Mouse (Mus musculus) NIH3T3 (cell line): ENCODE measurements around the gene Gm43302.
A peak's percentile ranks its signal among the peaks of the same experiment; 100 is the strongest.
"Not testable (repeated sequence)": the region's sequence is repeated elsewhere in the genome, so short reads cannot be mapped to it uniquely, and the experiment has no call there.

ENCODE experiments used
- DNase-seq: peaks from one replicate; pipeline ENCODE4 v3.0.0-alpha.2; 2012; ENCODE audit warnings: low read depth

The Gm43302 gene

DNA sequence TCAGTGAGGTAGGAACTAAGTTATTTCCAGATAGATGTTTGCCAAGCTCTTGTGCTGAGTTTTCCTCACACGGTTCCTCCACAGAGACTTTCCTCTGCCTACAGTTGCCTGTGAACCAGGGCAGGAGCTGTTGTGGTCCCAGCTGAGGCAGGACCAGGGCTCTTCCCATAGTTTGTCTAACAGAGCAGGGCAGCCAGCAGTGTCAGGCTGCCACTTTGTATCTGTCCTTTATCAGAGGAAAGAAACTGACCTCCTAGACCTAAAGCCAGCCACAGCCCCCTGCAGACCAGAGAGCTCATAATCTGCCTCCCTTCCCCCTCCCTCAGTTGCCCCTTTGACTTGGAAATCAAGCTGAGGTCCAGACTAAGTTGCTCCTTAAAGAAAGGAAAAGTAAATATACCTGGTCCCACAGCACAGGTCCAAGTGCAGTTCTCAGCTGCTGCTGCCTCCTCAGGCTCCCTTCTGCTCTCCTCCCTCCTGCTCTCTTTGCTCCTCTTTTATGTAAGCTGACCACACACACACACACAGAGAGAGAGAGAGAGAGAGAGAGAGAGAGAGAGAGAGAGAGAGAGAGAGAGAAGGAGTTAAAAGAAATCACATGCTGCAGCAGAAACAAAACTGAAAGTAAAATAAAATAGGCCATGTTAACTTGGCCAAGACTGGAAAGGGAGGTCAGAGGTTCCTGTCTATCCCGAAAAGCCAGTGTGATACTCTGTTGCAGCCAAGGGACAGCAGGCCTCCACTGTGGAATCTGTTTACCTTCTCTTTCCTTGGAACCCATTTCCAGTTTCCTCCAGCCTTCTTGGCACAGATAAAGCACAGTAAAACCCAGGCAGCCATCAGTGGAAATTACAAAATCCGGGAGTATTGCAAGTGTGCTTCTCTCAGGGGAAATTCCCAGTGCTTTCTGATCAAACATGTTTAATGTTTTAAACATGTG lies at the start of gene Gm43302, which contains the start of gene Gbp6:
TSS of gene Gm43302 (minus strand) at position 470 of the 940 bp plus-strand sequence.
TSS of gene Gbp6 (minus strand) at position 473 of the 940 bp plus-strand sequence.
- peak; percentile 61 for DNase-seq

GRCm38 (mm10) chr5:105341281-105341680 lies 47.8 kb upstream of the Gm43302 start:
- DNase-seq, result no peak

DNA sequence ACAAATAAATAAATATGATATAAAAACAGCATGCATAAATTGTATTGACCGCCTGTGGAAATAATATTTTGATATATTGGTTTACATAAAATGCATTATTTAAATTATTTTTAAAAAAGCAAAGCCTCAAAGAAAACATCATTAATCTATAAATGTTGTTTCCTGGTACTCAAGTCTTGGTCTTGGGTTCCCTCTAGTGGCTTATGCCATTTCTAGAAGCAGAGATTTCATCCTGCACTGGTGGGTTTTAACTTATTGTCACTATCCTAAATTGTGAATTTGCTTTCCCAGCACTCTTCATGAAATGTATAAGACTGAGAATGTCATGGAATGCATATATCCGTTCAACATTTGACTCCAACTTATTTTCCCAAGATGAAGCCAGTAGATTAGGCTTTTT lies 29.0 kb upstream of the Gm43302 start:
- peak; percentile 56 for DNase-seq

GRCm38 (mm10) chr5:105310941-105311340 lies 17.4 kb upstream of the Gm43302 start:
- no peak for DNase-seq

DNA sequence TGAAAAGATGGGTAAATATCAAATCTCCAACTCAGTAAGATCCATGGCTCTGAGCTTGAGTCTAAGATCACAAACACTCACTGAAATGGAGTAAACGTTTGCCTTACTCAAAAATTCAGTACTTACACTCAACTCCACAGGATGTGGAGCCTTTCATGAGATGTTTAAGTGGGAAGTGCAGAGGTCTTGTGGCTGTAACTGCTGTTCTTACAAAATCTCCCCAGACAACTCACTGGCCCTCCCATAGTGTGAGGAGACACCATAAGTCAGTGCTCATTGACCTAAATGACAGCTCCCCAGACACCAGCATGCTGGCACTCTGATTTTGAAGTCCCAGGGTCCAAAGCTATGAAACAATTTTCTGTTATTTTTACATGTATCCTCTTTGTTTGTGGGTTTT lies 15.7 kb upstream of the Gm43302 start:
- DNase-seq, result not testable (repeated sequence)

- not testable (repeated sequence) for DNase-seq
Observed at GRCm38 (mm10) chr5:105306946-105307345, 13.5 kb upstream of the Gm43302 start.

- DNase-seq, result no peak
Observed at GRCm38 (mm10) chr5:105306159-105306581, 12.7 kb upstream of the Gm43302 start.

DNA sequence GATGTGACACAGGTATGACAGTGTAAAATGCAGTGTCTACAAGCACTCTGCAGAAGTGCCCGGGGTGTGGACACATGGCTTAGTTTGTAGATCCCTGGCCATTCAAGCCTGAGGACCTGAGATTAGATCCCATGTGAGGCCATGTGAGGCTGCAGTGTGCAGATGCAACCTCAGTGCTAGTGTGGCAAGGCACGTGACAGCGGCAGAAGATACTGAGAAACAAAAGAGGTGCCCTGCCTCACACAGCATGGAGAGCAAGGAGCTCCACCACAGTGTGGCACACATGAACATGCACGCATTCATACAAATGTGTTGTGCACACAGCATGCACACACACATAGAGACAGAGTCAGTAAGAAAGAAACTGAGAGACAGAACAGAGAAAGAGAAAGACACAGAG lies 12.2 kb upstream of the Gm43302 start:
- not testable (repeated sequence) for DNase-seq

DNA sequence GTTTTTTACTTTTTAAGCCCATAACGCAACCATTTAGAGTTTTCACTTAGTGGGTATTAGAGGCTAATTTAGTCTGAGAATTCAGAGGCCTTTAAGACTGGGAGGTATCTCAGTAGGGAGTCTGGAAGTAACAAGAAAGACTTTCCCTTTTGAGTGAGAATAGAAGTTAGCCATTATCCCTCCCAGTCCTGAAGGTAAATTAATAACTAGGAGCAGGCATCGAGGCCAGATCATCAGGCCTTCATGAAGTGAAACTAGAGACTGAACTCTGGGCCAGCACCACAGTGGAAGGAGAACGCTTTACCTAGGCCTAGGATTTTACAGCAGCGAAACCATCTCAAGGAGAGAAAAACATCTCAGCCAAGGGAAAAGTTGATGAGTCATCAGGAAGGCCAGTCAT lies 8.5 kb upstream of the Gm43302 start:
- DNase-seq, result no peak

DNA sequence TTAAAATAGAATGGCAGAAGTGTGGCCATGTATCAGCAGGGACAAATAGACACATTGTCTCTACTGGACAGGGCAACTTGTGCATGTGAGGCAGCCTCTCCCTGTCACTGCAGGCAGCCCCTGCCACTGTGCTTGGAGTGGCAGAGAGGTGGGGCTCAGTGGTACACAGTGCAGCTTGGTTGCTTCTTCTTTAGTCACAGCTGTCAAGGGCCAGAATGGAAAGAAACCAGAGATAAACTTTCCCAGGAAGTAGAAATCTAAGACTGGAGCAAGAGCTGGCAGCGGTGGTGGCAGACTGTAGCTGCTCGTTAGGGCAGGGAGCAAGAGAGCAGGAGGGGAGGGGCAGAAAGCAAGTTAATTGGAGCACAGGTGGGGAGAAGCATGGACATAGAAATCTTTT lies 8.0 kb upstream of the Gm43302 start:
- DNase-seq, result no peak

GRCm38 (mm10) chr5:105295746-105296145 lies 2.3 kb upstream of the Gm43302 start:
- no peak for DNase-seq

- DNase-seq, result no peak
Observed at GRCm38 (mm10) chr5:105292492-105292891, 1.0 kb downstream of the Gm43302 start.

GRCm38 (mm10) chr5:105290921-105291320 lies 2.6 kb downstream of the Gm43302 start:
- not testable (repeated sequence) for DNase-seq

- not testable (repeated sequence) for DNase-seq
Observed at GRCm38 (mm10) chr5:105260673-105261072, 32.8 kb downstream of the Gm43302 start.

DNA sequence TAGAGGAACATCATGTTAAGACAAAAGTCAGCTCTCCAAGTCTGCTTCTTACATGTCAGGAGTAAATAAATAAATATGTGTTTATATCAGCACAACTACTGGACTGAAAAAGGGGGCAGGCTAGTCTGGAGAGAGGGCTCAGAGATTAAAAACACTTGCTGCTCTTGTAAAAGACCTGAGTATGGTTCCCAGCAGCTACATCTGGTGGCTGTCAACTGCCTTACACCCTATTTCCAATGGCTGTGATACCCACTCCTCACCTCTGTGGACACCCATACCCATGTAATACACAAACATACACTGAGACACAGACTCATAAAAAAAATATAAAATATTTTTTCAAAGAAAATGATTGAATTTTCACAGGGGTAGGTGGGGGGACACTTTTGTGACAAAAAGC lies 41.0 kb downstream of the Gm43302 start:
- DNase-seq, result no peak

GRCm38 (mm10) chr5:105244741-105245140 lies 48.8 kb downstream of the Gm43302 start:
- DNase-seq, result not testable (repeated sequence)

DNA sequence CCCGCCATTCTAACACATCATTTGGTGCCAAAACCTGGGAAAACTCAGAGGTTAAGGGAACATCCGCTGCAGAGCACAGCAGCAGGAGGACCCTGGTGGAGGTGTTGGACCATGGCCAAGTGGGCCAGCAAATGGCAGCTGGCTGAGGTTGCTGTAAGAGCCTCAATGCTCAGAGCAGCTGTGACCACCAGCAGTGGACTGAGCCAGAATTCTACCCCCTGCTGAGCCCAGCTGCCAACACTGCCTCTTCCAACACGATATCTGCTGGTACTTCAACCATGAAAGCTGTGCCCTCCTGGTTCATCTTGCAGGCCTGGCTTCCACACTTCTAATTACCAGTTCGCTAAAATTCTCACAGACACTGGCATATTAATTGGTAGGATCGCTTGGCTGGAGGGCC lies 52.5 kb downstream of the Gm43302 start:
- not testable (repeated sequence) for DNase-seq

DNA sequence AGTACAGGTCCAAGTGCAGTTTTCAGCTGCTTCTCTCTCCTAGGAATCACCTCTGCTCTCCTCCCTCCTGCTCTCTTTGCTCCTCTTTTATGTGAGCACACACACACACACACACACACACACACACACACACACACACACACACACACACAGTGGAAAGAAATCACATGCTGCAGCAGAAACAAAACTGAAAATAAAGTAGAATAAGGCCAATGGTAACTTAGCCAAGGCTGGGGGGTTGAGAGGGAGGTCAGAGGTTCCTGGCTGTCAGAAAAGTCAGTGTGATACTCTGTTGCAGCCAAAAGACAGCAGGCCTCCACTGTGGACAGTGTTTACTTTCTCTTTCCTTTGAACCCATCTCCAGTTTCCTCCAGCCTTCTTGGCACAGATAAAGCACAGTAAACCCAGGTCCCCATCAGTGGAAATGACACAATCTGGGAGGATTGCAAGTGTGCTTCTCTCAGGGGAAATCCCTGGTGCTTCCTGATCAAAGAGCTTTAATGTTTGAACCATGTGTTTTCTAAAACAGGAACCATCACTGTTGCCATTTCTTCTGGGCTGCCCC lies 53.9 kb downstream of the Gm43302 start, which contains the start of gene Gbp10:
TSS of gene Gbp10 (minus strand) at position 51 of the 565 bp plus-strand sequence.
- not testable (repeated sequence) for DNase-seq

DNA sequence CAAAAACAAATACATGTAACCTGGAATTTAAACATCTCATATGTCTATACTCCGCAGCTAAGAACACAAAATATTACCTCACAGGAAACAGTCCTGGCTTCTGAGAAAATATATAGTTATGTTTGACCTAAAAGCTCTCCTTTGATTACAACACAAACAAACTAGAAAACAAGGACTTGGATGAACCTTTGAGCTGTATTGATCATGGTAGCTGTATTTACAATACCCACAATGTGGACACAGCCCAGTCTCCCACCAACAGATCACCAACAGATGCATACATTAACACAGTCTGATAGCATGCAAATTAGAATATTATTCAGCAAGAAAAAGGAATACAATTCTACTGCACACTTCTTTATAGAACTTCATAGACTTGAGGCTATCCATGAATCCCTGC lies 55.1 kb downstream of the Gm43302 start:
- not testable (repeated sequence) for DNase-seq

- not testable (repeated sequence) for DNase-seq
Observed at GRCm38 (mm10) chr5:105236040-105236439, 57.5 kb downstream of the Gm43302 start.

DNA sequence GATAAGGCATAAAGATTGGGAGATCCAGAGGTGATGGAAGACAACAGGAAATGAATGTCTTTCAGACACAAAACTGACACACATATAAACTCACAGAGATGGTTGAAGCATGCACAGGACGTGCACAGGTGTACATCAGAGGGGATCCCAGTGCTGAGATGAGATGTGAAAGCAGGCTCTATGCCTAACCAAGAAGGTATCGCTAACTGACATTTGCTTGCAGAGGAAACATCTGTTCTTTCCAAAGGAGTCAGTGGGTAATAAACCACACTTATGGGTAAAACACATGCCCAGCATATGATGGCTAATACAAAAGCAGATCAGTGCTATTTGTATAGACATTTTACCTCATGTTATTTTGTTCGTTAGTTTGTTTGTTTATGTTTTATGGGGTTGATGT lies 84.5 kb downstream of the Gm43302 start:
- not testable (repeated sequence) for DNase-seq

DNA sequence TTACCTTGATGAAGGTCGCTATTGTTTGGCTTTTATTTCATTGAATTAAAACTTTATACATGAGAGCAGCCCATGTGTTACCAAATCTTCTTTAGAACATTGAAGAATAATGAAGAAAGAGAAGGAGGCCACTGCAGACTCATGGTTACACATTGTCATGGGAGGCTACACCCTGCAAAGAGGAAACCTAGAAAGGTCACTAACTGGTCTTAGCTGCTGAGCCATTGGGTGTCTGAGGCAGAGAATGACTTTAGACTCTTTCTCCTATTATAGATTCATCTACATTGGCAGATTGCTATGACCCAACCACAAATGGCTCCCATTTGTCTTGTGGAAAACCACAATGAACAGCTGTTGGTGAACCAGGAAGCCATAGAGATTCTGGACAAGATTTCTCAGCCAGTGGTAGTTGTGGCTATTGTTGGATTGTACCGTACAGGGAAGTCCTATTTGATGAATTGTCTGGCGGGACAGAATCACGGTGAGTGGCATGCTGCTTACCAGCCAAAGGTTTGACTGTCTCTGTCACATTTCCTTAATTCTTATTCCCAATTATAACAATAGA lies 92.6 kb downstream of the Gm43302 start:
- DNase-seq, result not testable (repeated sequence)

GRCm38 (mm10) chr5:105199149-105199548 lies 94.3 kb downstream of the Gm43302 start:
- DNase-seq, result not testable (repeated sequence)
